Mouse (Mus musculus): ENCODE data around the gene Raver1. TPM values are rescaled to one million over a fixed set of nuclear protein-coding genes. Genes with fewer than 3 reads are reported as not detected.

Raver1 gene
- polyA plus RNA-seq, 1 experiment from 2014 or later, result 69.1 TPM

GRCm38 (mm10) chr9:21114190-21114589 is 22.4 kb upstream of the Raver1 start:
- Histone ChIP-seq H3K4me3 (ENCODE audit: low read length) (no peak overlapping the region), H3K4me2 (ENCODE audit: low read depth, low read length) (no peak overlapping the region), H3K36me3 (ENCODE audit: control insufficient read depth, insufficient read depth, low read length) (no peaks in the 10 kb centered on the region; the same call in 1 of the 2 replicates), H3K27ac (ENCODE audit: low read length) (no peak overlapping the region), H3K4me1 (replicated peaks; ENCODE audit: control insufficient read depth, insufficient read depth, low read length) (no peaks in the 10 kb centered on the region), H3K9ac (ENCODE audit: low read length) (no peak overlapping the region), H3K27me3 (ENCODE audit: control insufficient read depth, insufficient read depth, low read depth, low read length) (no peaks in the 10 kb centered on the region), H3K9me3 (ENCODE audit: control insufficient read depth, low read length) (no peaks in the 10 kb centered on the region)
- 0 out of 2 replicates have a peak, but pooled peaks have one; percentile 15 for ATAC-seq (ENCODE audit: low read depth)
- 78% methylated on average over 7 of the region's 7 CpGs for WGBS

- no peak overlapping the region for H3K27ac ChIP-seq (ENCODE audit: low read length)
- 81% methylated on average over 6 of the region's 6 CpGs for WGBS
Measured at GRCm38 (mm10) chr9:21113751-21114150, 21.9 kb upstream of the Raver1 start.

DNA sequence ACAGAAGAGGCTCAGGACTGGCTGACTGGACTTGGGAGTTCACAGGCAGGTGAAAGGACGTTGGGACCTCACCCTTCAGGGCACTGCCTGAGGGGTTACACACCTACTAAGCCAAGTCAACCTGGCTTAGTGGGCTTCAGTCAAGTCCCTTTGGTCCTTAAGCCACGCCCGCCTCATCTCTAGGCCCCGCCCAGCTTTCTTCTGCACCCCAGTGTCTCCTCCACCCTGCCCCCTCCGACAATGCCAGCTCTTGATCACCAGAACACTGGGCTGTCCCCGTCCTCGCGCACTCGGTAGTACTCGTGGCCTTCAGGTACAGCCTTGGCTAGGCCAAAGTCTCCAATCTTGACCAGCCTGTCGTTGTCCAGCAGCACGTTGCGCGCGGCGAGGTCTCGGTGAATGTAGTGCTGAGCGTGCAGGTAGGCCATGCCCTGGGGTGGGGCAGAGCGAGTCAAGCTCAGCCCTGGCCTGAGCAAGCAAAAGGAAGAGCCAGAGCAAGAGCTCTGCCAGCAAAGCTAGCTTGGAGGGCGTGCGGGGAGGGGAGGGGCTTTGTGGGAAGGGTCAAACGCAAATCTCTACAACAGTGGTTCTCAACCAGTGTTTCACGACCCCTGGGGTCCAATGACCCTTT is 15.9 kb upstream of the Raver1 start:
- Histone ChIP-seq H3K4me2 (ENCODE audit: low read depth, low read length) (no peak overlapping the region), H3K9me3 (ENCODE audit: control insufficient read depth, low read length) (no peaks in the 10 kb centered on the region), H3K9ac (ENCODE audit: low read length) (no peak overlapping the region), H3K4me3 (ENCODE audit: low read length) (no peak overlapping the region), H3K4me1 (replicated peaks; ENCODE audit: control insufficient read depth, insufficient read depth, low read length) (no peaks in the 10 kb centered on the region), H3K27ac (ENCODE audit: low read length) (no peak overlapping the region), H3K36me3 (ENCODE audit: control insufficient read depth, insufficient read depth, low read length) (no peaks in the 10 kb centered on the region), H3K27me3 (ENCODE audit: control insufficient read depth, insufficient read depth, low read depth, low read length) (no peaks in the 10 kb centered on the region)
- no peak for ATAC-seq (ENCODE audit: low read depth)
- 46% methylated on average over 23 of the region's 23 CpGs for WGBS

More at GRCm38 (mm10) chr9:21113751-21114150, 21.9 kb upstream of the Raver1 start:
- Histone ChIP-seq H3K27me3 (ENCODE audit: control insufficient read depth, insufficient read depth, low read depth, low read length) (no peaks in the 10 kb centered on the region), H3K4me3 (ENCODE audit: low read length) (no peak overlapping the region), H3K36me3 (ENCODE audit: control insufficient read depth, insufficient read depth, low read length) (no peaks in the 10 kb centered on the region; the same call in 1 of the 2 replicates), H3K4me2 (ENCODE audit: low read depth, low read length) (no peak overlapping the region), H3K9ac (ENCODE audit: low read length) (no peak overlapping the region), H3K9me3 (ENCODE audit: control insufficient read depth, low read length) (no peaks in the 10 kb centered on the region), H3K4me1 (replicated peaks; ENCODE audit: control insufficient read depth, insufficient read depth, low read length) (no peaks in the 10 kb centered on the region)
- ATAC-seq (ENCODE audit: low read depth), result no peak

GRCm38 (mm10) chr9:21105760-21106564 is 14.2 kb upstream of the Raver1 start:
- Histone ChIP-seq H3K27me3 (ENCODE audit: control insufficient read depth, insufficient read depth, low read depth, low read length) (no peaks in the 10 kb centered on the region), H3K9me3 (ENCODE audit: control insufficient read depth, low read length) (no peaks in the 10 kb centered on the region), H3K4me1 (replicated peaks; ENCODE audit: control insufficient read depth, insufficient read depth, low read length) (no peaks in the 10 kb centered on the region), H3K4me3 (ENCODE audit: low read length) (no peak overlapping the region), H3K36me3 (ENCODE audit: control insufficient read depth, insufficient read depth, low read length) (no peaks in the 10 kb centered on the region), H3K27ac (ENCODE audit: low read length) (no peak overlapping the region), H3K9ac (ENCODE audit: low read length) (no peak overlapping the region), H3K4me2 (ENCODE audit: low read depth, low read length) (no peak overlapping the region)
- no peak for ATAC-seq (ENCODE audit: low read depth)
- WGBS, result 66% methylated on average over 5 of the region's 5 CpGs

DNA sequence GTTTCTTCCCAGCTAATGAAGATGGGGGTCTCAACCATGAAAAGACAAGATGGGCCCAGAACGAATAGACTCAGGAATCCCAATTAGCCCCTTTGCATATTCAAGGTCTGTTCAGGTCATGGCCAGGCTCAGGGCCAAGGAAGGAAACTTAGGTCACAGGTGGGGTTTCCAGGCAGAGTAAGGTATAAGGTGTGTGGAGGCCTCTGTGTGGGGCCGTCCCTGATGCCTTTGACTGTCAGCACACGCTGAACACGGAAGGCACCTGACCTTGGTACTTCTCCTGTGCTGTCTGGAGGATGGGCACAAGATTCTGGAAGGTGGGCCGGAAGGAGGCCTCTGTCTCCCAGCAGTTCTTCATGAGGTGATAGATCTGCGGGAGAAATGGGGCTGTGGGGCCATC is 13.0 kb upstream of the Raver1 start:
- ATAC-seq (ENCODE audit: low read depth), result no peak
- WGBS, result 73% methylated on average over 6 of the region's 6 CpGs
- Histone ChIP-seq H3K4me2 (ENCODE audit: low read depth, low read length) (no peak overlapping the region), H3K9me3 (ENCODE audit: control insufficient read depth, low read length) (no peaks in the 10 kb centered on the region), H3K9ac (ENCODE audit: low read length) (no peak overlapping the region), H3K4me3 (ENCODE audit: low read length) (no peak overlapping the region), H3K4me1 (replicated peaks; ENCODE audit: control insufficient read depth, insufficient read depth, low read length) (no peaks in the 10 kb centered on the region), H3K27me3 (ENCODE audit: control insufficient read depth, insufficient read depth, low read depth, low read length) (no peaks in the 10 kb centered on the region), H3K36me3 (ENCODE audit: control insufficient read depth, insufficient read depth, low read length) (no peaks in the 10 kb centered on the region), H3K27ac (ENCODE audit: low read length) (no peak overlapping the region)

DNA sequence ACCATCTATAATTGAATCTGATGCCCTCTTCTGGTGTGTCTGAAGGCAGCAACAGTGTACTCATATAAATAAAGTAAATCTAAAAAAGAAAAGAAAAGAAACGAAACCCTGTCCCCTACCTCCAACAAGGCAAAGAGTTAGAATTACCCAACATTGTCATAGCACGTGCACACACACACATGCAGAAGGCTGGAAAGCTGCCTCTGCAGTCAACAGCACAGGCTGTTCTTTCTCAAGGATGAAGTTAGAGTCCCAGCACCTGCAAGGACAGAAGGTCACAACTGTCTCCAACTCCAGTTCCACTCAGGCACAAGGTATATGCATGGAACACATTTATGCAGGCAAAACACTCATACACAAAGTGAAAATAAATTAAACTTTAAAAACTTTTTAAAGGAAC is 10.3 kb upstream of the Raver1 start:
- ATAC-seq (ENCODE audit: low read depth), result no peak
- Histone ChIP-seq H3K27me3 (ENCODE audit: control insufficient read depth, insufficient read depth, low read depth, low read length) (no peaks in the 10 kb centered on the region), H3K4me1 (replicated peaks; ENCODE audit: control insufficient read depth, insufficient read depth, low read length) (no peaks in the 10 kb centered on the region), H3K36me3 (ENCODE audit: control insufficient read depth, insufficient read depth, low read length) (no peaks in the 10 kb centered on the region), H3K27ac (ENCODE audit: low read length) (no peak overlapping the region), H3K4me2 (ENCODE audit: low read depth, low read length) (no peak overlapping the region), H3K9me3 (ENCODE audit: control insufficient read depth, low read length) (no peaks in the 10 kb centered on the region), H3K4me3 (ENCODE audit: low read length) (no peak overlapping the region), H3K9ac (ENCODE audit: low read length) (no peak overlapping the region)
- WGBS, result 89% methylated on average over 2 of the region's 2 CpGs

GRCm38 (mm10) chr9:21100447-21101161 is 8.8 kb upstream of the Raver1 start:
- Histone ChIP-seq H3K27me3 (ENCODE audit: control insufficient read depth, insufficient read depth, low read depth, low read length) (no peaks in the 10 kb centered on the region), H3K9ac (ENCODE audit: low read length) (no peak overlapping the region; the same call in 1 of the 2 replicates), H3K27ac (ENCODE audit: low read length) (no peak overlapping the region), H3K9me3 (ENCODE audit: control insufficient read depth, low read length) (no peaks in the 10 kb centered on the region), H3K4me1 (replicated peaks; ENCODE audit: control insufficient read depth, insufficient read depth, low read length) (no peaks in the 10 kb centered on the region), H3K36me3 (ENCODE audit: control insufficient read depth, insufficient read depth, low read length) (no peaks in the 10 kb centered on the region), H3K4me2 (ENCODE audit: low read depth, low read length) (peak overlapping the region; percentile 16; the same call in 1 of the 2 replicates), H3K4me3 (ENCODE audit: low read length) (no peak overlapping the region)
- 39% methylated on average over 15 of the region's 15 CpGs for WGBS
- ATAC-seq (ENCODE audit: low read depth), result no peak

DNA sequence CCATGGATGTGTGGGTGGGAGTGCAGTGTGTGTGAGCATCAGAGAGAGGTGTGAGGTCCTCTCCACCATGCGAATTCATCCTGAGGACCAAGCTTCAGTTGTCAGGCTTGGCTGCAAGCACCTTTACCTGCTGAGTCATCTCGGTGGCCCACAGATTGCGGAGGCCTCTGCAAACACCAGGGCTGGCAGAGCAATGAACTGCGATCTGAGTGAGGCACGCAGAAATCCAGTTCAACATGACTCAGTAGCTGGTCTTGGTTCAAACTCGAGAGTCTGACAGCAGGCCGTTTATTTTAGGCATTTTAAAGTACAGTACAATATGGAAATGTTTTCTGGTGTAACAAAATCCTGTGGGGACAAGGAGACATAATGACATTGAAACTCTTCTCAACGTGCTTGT is 6.0 kb upstream of the Raver1 start:
- no peaks in the 10 kb centered on the region for H3K27me3 ChIP-seq (ENCODE audit: control insufficient read depth, insufficient read depth, low read depth, low read length)
- no peak overlapping the region for H3K9ac ChIP-seq (ENCODE audit: low read length)
- H3K36me3 ChIP-seq (ENCODE audit: control insufficient read depth, insufficient read depth, low read length), result no peaks in the 10 kb centered on the region
- no peaks in the 10 kb centered on the region for H3K9me3 ChIP-seq (ENCODE audit: control insufficient read depth, low read length)
- no peaks in the 10 kb centered on the region for H3K4me1 ChIP-seq (replicated peaks; ENCODE audit: control insufficient read depth, insufficient read depth, low read length)
- H3K27ac ChIP-seq (ENCODE audit: low read length), result no peak overlapping the region
- H3K4me2 ChIP-seq (ENCODE audit: low read depth, low read length), result no peak overlapping the region
- H3K4me3 ChIP-seq (ENCODE audit: low read length), result no peak overlapping the region
- ATAC-seq (ENCODE audit: low read depth), result no peak
- 66% methylated on average over 8 of the region's 8 CpGs for WGBS

DNA sequence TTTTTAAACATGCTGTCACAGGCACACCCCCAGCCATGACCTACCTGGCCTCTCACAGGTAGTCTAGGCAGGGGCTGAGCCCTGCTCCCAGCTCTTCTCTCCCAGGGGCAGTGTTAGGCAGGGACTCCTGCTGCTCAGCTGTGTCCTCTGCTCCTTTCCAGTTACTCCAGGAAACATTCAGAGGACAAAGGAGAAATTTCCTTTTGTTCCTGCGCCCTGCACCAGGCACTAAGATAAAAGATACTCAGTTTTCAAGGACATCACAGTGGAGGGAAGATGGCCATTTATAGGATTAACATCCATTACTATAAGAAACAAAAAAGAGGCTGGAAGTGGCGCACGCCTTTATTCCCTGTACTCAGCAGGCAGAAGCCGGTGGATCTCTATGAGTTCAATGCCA is 4.2 kb upstream of the Raver1 start:
- Histone ChIP-seq H3K4me1 (replicated peaks; ENCODE audit: control insufficient read depth, insufficient read depth, low read length) (peaks cover under 1% of the 10 kb centered on the region; the same call in 1 of the 2 replicates), H3K4me3 (ENCODE audit: low read length) (no peak overlapping the region), H3K27ac (ENCODE audit: low read length) (no peak overlapping the region), H3K36me3 (ENCODE audit: control insufficient read depth, insufficient read depth, low read length) (no peaks in the 10 kb centered on the region), H3K4me2 (ENCODE audit: low read depth, low read length) (no peak overlapping the region), H3K9me3 (ENCODE audit: control insufficient read depth, low read length) (no peaks in the 10 kb centered on the region), H3K9ac (ENCODE audit: low read length) (no peak overlapping the region), H3K27me3 (ENCODE audit: control insufficient read depth, insufficient read depth, low read depth, low read length) (no peaks in the 10 kb centered on the region)
- 94% methylated on average over 4 of the region's 4 CpGs for WGBS
- ATAC-seq (ENCODE audit: low read depth), result no peak
